Mouse (Mus musculus): Measurements from ENCODE around the gene Stk40.
"Not testable (repeated sequence)": the region's sequence is repeated elsewhere in the genome, so short reads cannot be mapped to it uniquely, and the experiment has no call there.

The Stk40 gene

DNA sequence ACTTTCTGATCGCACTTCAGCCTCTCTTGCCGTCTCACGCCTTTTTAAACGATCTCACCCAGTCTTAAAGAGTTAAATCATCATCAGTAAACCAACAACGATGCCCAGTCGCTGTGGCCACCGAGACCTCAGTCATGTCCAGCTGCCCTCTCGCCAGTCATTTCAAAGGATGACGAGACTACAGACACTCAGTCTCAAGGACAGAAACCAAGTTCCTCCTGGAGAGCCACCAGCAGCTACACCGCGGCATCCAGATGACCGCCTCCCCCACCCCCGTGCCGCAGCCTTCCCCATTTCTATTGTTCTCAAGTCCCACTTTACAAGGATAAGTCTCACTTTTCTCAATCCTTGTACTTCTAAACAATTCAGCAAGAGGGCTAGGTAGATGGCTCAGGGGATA, 49.1 kb downstream of the Stk40 start:
- in situ Hi-C loops (cut with MboI, MseI) = loop anchor here (5.0 to 25.0 kb wide), 2 partner anchors 66 to 1084 kb away; partner anchors contain the start of gene Smim12 (in 1 of the 2)

- in situ Hi-C loops (cut with MboI, MseI) = loop anchor here in 1 of 2 experiments (25.0 kb wide), 1 partner anchor 1082 kb away; the partner anchor contains the start of gene Smim12
These were observed 51.4 kb downstream of the Stk40 start for GRCm38 (mm10) chr4:126155183-126155582.

DNA sequence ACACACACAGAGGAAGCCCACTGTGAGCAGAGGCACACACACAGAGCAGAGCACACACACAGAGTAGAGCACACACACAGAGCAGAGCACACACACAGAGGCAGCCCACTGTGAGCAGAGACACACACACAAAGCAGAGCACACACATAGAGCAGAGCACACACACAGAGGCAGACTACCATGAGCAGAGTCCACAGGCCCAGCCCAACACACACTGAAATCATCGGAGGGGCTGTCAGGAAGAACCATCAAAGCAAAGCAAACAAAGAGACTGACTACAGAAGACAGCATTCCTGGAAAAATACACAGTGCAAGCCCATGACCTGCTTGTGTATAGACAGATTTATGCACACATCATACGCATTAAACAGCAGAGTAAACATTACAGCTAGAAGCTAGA, 52.1 kb downstream of the Stk40 start:
- in situ Hi-C loops (cut with MboI, MseI) = loop anchor here in 1 of 2 experiments (25.0 kb wide), 1 partner anchor 1081 kb away; the partner anchor contains the start of gene Smim12

DNA sequence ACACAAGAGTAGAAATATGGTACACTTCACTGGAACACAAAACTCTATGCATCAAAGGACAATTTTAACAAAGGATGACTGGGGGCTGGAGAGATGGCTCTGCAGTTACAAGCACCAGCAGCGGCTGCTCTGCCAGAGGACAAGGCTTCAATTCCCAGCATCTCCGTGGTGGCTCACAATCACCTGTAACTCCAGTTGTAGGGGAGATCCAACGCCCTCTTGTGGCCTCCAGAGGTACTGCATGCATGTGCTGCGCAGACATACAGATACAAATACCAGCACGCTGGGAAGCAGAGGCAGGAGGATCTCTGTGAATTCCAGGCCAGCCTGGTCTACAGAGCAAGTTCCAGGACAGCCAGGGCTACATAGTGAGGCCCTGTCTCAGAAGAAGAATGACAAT, 52.9 kb downstream of the Stk40 start:
- in situ Hi-C loops (cut with MboI, MseI) = loop anchor here in 1 of 2 experiments (25.0 kb wide), 1 partner anchor 1081 kb away; the partner anchor contains the start of gene Smim12

DNA sequence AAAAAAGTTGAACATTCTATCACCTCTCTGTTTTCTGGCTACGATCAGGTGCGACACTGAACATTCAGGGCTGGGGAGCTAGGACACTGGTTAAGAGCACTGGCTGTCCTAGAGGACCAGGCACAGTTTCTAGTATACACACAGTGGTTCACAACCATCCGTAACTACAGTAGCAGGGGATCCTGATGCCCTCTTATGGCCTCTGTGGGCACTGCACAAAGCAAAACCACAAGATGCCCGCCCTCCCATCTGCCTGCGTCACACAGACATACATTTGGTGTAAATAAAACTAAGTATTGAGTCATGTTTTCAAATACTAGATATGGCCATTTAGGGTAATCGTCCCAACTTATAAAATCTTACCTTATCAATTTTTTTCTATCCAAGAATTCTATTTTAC, 53.8 kb downstream of the Stk40 start:
- in situ Hi-C loops (cut with MboI, MseI) = loop anchor here in 1 of 2 experiments (25.0 kb wide), 1 partner anchor 1080 kb away; the partner anchor contains the start of gene Smim12

GRCm38 (mm10) chr4:126159455-126159854, 55.7 kb downstream of the Stk40 start:
- in situ Hi-C loops (cut with MboI, MseI) = loop anchor here in 1 of 2 experiments (25.0 kb wide), 1 partner anchor 1078 kb away; the partner anchor contains the start of gene Smim12

GRCm38 (mm10) chr4:126160981-126161380, 57.2 kb downstream of the Stk40 start:
- in situ Hi-C loops (cut with MboI, MseI) = loop anchor here in 1 of 2 experiments (25.0 kb wide), 1 partner anchor 1076 kb away; the partner anchor contains the start of gene Smim12

DNA sequence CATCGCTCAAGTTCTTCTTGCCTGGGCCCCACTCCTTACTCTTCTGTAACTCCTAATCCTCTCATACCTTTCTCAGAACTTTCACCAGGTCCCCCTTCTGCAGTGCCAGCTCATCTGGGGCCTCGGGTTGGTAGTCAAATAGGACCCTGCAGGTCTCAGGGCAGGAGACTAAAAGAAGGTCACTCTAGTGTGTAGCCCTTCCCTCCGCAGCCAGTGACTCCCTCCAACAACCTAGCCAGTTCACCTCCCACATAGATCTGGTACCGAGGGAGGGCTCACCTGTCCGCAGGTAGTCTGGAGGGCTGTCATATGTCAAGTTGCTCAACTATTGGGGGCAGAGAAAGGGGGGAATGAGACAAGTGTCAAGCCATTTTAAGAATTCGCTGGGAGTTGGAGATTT, 57.7 kb downstream of the Stk40 start:
- in situ Hi-C loops (cut with MboI, MseI) = loop anchor here in 1 of 2 experiments (25.0 kb wide), 1 partner anchor 1076 kb away; the partner anchor contains the start of gene Smim12

- in situ Hi-C loops (cut with MboI, MseI) = loop anchor here in 1 of 2 experiments (25.0 kb wide), 1 partner anchor 1075 kb away; the partner anchor contains the start of gene Smim12
These were observed 58.2 kb downstream of the Stk40 start for GRCm38 (mm10) chr4:126161986-126162385.

GRCm38 (mm10) chr4:126162544-126163066, 58.8 kb downstream of the Stk40 start:
- in situ Hi-C loops (cut with MboI, MseI) = loop anchor here in 1 of 2 experiments (25.0 kb wide), 1 partner anchor 1075 kb away; the partner anchor contains the start of gene Smim12

DNA sequence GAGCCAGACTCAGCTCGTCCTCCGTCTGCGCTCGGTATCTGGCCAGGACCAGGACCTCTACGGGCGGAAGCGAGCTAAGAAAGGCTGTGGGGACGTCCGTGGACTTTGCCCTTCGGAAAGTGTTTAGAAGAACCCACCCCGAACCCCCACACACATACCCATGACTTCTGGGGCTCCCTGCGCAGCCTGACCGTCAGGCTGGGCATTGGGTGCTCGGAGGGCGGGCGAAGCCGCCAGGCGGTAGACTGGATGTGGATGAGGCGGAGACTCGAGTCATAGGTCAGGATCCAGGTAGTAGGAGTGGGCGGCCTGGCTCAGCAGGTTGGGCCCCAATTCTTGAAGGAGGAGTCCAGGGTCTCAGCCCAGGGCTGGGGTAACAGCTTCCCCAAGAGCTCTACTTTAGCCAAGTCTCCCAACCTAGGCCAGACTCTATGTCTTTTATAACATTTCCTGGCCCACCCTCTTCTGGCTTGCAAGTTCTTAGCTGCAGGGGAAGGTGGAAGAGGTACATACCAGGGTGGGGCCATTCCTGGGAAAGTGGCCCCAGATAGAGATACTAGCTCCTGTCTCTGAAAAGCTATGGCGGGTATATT, 59.4 kb downstream of the Stk40 start, which contains the start of gene Sh3d21:
Gene Sh3d21 (minus strand): TSS at position 425 of the 593 bp plus-strand sequence.
- in situ Hi-C loops (cut with MboI, MseI) = loop anchor here in 1 of 2 experiments (25.0 kb wide), 1 partner anchor 1074 kb away; the partner anchor contains the start of gene Smim12

DNA sequence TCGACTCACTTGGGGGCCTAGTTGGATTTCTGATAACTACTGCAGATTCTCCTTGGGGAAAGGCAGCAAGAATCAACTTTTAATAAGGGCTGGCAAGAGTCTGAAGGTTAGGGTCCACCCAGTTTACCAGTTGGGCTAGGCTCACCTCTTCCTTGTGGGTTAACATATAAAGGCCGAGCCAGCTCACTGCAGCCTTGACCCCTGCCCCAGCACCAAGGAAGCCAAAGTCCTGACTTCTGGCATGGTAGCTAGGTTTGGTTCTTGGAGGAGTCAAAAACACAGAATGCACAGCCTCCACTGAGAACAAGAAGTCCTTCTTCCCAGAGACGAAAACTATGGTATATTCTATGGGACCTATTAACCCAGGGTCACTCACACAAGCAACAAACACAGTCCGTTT, 59.9 kb downstream of the Stk40 start:
- in situ Hi-C loops (cut with MboI, MseI) = loop anchor here in 1 of 2 experiments (25.0 kb wide), 1 partner anchor 1074 kb away; the partner anchor contains the start of gene Smim12

GRCm38 (mm10) chr4:126165092-126165491, 61.3 kb downstream of the Stk40 start:
- in situ Hi-C loops (cut with MboI, MseI) = loop anchor here in 1 of 2 experiments (25.0 kb wide), 1 partner anchor 1072 kb away; the partner anchor contains the start of gene Smim12

GRCm38 (mm10) chr4:126166084-126166483, 62.3 kb downstream of the Stk40 start:
- in situ Hi-C loops (cut with MboI, MseI) = loop anchor here in 1 of 2 experiments (25.0 kb wide), 1 partner anchor 1071 kb away; the partner anchor contains the start of gene Smim12

DNA sequence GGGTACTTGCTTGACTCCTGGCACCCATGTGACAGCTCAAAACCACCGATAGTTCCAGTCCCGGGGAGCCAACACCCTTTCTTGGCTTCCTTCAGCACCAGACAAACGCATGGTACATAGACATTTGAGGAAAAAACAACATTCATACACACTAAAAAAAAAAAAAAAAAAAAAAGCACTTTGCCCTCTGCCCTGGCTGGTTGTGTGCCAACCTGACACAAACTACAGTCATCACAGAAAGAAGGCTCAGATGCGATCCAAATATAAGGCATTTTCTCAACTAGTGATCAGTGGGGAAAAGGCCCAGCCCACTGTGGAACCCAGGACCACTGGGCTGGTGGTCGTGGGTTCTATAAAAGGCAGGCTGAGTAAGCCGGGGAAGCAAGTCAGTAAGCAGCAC, 65.1 kb downstream of the Stk40 start:
- in situ Hi-C loops (cut with MboI, MseI) = loop anchor here in 1 of 2 experiments (25.0 kb wide), 1 partner anchor 1068 kb away; the partner anchor contains the start of gene Smim12

- in situ Hi-C loops (cut with MboI, MseI) = loop anchor here in 1 of 2 experiments (25.0 kb wide), 1 partner anchor 1067 kb away; the partner anchor contains the start of gene Smim12
These were observed 67.0 kb downstream of the Stk40 start for GRCm38 (mm10) chr4:126170737-126171136.

- in situ Hi-C loops (cut with MboI, MseI) = loop anchor here in 1 of 2 experiments (25.0 kb wide), 1 partner anchor 1064 kb away; the partner anchor contains the start of gene Smim12
These were observed 70.0 kb downstream of the Stk40 start for GRCm38 (mm10) chr4:126173800-126174199.

DNA sequence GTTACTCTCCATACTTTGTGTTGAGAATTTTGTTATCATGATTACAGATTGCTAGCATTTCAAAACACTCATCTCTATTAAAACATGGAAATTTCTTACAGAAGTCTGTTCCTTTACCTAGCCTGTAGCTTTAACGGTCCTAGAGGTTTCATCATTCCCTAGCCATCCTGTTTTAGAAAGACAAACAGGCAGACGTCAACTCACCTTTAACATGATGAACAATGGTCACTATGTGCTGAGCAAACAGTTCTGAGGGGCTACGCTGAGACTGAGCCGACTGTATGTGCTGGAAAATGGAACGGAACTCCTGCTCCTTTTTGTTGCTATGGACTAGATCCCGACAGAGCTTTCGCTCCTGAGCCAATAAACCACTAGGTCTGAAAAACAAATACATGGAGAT, 72.2 kb downstream of the Stk40 start:
- in situ Hi-C loops (cut with MboI, MseI) = not testable (repeated sequence)

DNA sequence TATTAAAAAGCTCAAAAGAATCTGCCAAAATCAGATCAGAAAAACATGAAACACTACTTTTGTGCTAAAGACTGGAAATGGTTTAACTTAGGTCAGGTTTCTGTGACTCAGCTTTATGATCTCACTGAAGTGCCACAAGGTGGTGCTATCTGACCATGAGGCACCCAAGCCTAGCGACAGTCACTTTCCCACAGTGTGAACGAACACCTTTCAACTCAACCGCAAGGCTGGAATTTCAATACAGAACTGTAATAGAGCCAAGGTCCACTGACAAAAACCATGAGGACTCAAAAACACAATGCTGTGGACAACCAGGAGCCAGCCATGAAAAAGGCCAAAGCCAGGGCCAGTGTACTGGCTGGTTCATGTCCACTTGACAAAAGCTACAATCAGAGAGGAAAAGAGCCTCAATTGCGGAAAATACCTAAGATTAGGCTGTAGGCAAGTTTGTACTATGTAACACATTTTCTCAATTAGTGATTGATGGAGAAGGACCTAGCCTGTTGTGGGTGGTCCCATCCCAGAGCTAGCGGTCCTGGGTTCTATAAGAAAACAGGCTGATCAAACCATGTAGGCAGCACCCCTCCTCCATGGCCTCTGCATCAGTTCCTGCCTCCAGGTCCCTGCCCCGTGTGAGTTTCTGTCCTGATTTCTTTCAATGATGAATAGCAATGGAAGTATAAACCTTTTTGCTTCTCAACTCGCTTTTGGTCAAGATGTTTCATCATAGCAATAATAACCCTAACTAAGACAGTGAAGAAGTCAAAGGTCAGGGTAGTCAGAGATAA, 77.6 kb downstream of the Stk40 start:
- in situ Hi-C loops (cut with MboI, MseI) = no loop called here

DNA sequence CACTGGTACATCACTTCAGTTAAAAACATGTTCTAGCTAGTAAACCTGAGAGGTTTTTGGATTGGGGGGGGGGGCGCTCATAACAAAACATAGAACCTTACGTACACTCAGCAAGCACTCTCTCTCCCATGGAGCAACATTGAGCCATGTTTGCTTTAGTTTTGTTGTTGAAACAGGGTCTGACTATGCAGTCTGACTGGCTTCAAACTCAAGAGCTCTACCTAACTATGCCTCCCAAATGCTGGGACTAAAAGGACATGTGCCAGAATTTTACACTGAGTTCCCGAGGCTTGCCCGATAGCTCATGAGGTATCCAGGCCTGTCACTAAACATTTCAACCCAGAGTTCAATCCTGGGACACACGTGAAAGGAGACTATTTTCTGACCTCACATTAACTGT, 79.3 kb downstream of the Stk40 start:
- in situ Hi-C loops (cut with MboI, MseI) = no loop called here

- in situ Hi-C loops (cut with MboI, MseI) = no loop called here
These were observed 83.3 kb downstream of the Stk40 start for GRCm38 (mm10) chr4:126187096-126187495.
